Mouse (Mus musculus) right cerebral cortex, adult 2 months (tissue): ENCODE results near the gene Dpy19l2.
"Not testable (repeated sequence)": the region's sequence is repeated elsewhere in the genome, so short reads cannot be mapped to it uniquely, and the experiment has no call there.

Experiments used
- DNase-seq, 2 experiments: peaks; one replicate each; pipeline ENCODE4 v3.0.0; 2021 to 2022; ENCODE audit warnings: low spot score in 2 of 2

Dpy19l2 gene

GRCm38 (mm10) chr9:24695700-24696404 is at the start of gene Dpy19l2:
Dpy19l2 (minus strand) TSS chr9:24696293.
- DNase-seq: peak; percentile 45 to 51

GRCm38 (mm10) chr9:24744958-24745357 is 48.9 kb upstream of the Dpy19l2 start:
- no peak for DNase-seq

- DNase-seq: no peak
Measured at GRCm38 (mm10) chr9:24701246-24701645, 5.2 kb upstream of the Dpy19l2 start.

GRCm38 (mm10) chr9:24696405-24696778 is 299 bp upstream of the Dpy19l2 start:
- no peak for DNase-seq

DNA sequence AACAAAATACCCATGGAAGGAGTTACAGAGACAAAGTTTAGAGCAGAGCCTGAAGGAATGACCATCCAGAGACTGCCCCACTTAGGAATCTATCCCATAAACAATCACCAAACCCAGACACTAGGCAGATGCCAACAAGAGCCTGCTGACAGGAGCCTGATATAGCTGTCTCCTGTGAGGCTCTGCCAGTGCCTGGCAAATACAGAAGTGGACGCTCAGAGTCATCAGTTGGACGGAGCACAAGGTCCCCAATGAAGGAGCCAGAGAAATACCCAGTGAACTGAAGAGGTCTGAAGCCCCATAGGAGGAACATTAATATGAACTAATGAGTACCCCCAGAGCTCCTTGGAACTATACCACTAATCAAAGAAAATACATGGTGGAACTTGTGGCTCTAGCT is 58.8 kb downstream of the Dpy19l2 start:
- not testable (repeated sequence) for DNase-seq

- DNase-seq: no peak
Measured at GRCm38 (mm10) chr9:24624896-24625295, 71.2 kb downstream of the Dpy19l2 start, which contains the start of gene Cypt4. Cypt4 (plus strand) TSS chr9:24625196.

DNA sequence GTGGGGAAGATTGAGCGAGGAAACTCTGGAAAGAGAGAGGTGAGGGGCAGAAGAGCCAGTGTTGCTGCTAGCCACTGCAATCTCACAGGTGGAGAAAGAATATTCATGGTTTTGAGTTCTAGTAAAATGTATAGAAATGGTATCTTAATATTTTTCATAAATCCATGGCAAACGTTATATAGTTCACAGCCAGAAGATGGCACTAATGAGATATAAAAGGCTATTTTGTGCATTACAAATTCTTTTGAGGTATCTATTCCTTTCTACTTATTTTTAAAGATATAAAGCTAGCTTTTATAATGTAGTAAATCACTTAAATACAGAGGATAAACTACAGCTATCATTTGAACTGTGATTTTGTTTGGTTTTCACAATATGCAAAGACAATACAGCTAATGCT is 157.9 kb downstream of the Dpy19l2 start:
- DNase-seq: no peak

GRCm38 (mm10) chr9:24516575-24517139 is 179.4 kb downstream of the Dpy19l2 start:
- DNase-seq: peak; percentile 88 to 91

- DNase-seq: no peak
Measured at GRCm38 (mm10) chr9:24514078-24514469, 182.0 kb downstream of the Dpy19l2 start.

- no peak for DNase-seq
Measured at GRCm38 (mm10) chr9:24513290-24514077, 182.6 kb downstream of the Dpy19l2 start.

DNA sequence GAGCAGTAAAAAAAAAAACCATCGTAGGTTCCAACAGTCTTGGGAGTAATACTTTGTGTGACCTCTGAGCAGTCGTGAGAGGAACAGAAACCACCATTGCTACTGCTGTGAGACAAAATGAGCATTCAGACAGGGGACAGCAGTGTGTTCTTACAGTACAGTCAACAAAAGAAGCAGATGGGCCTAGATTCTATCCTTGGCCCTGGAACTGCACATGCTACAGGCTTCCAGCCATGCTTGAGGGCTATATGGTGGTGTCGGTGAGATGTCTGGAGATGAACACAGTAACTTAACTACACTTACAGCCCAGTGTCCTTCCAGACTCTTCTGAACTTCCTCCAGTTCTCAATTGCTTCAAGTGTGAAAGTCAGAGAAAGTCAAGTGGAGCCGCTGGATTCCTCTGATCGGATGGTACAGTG is 184.0 kb downstream of the Dpy19l2 start:
- DNase-seq: no peak

DNA sequence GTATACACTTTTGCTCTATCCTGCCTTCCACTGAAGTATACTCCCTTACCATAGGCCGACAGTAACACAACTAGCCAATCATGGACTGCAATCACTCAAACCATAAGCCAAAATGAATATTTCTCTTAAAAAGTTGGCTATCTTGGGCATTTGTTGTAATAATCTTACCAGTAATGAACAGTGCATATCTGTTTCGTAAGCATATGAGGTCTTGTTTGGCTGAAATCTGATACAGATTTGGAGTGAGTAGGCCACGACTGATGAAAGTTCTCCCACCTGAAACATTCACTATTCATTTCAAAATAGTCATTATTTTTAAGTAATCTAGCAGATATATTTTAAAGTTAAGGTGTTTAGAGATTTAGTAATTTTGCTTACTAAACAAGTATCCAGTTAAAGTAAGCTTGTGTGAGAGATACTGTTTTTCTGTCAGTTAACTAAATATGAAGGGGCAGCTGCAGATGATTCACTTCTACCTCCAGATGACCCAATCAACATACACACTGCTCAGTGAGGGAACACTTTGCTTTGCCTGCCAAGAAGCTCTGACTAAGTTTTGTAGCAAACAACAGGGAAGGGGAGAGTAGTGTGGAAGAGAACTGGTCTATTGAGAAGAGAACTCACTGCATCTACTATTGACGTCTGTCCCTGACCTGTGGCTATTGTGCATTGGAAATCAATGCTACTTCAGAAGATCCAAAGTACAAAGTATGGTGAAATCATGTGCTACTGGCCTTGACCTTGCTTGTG is 184.5 kb downstream of the Dpy19l2 start:
- no peak for DNase-seq

DNA sequence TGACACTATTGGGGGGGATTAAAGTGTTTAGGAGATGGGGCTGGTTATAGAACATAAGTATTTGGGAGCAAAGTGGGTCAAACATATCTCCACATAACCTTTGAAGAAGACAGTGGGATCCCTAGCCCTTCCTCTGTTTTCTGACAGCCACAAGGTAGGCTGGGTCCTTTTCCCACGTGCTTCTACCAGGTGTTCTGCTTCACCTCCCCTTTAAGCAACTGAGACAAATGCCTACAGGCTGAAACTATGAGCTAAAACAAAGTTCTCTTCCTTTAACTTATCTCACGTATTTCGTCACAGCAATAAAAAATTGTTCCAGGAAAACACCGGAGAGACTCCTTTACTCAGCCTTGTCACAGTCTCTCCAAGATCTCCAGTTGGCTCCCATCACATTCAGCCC is 187.2 kb downstream of the Dpy19l2 start:
- DNase-seq: no peak
